Mouse (Mus musculus): ENCODE results near the gene Sipa1l1.

DNA sequence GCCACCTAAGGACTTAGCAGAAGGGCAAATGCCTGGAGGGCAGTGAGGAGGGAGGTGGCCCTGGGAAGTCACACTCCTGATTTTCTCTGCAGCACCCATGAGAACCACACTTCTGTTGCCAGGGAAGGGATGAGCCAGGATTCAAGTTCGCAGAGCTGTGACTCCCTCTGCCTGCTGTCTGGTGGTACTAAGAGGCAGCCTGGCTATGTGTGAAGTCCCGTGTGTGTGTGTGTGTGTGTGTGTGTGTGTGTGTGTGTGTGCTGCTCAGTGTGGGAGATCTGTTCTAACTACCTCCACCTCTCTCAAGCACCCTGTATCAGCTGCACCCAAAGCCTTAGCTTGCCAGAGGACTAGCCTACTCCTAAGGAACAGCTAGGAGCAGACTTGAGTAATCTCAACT lies 298.5 kb downstream of the Sipa1l1 start:
- TF ChIP-seq EP300 (IDR thresholded peaks at IDR 0.05; ENCODE audit: low read depth): no peak
- peak; percentile 22; the same call in 1 of the 2 replicates for TF ChIP-seq CTCF (IDR thresholded peaks at IDR 0.05; ENCODE audit: low read depth)
